Mouse (Mus musculus): ENCODE measurements around the gene Jtb.
A peak's percentile ranks its signal among the peaks of the same experiment; 100 is the strongest.

The Jtb gene

GRCm38 (mm10) chr3:90231507-90232333, at the start of gene Jtb:
TSS of gene Jtb (plus strand) at chr3:90231597.
- peak; percentile 94 for DNase-seq (ENCODE audit: extremely low read depth, low read depth)

GRCm38 (mm10) chr3:90183581-90183980, 47.8 kb upstream of the Jtb start:
- DNase-seq (ENCODE audit: extremely low read depth, low read depth) = no peak

GRCm38 (mm10) chr3:90190859-90191510, 40.4 kb upstream of the Jtb start:
- DNase-seq (ENCODE audit: extremely low read depth, low read depth) = no peak

GRCm38 (mm10) chr3:90194759-90195158, 36.6 kb upstream of the Jtb start:
- no peak for DNase-seq (ENCODE audit: extremely low read depth, low read depth)

GRCm38 (mm10) chr3:90195644-90196043, 35.8 kb upstream of the Jtb start:
- DNase-seq (ENCODE audit: extremely low read depth, low read depth) = no peak

- DNase-seq (ENCODE audit: extremely low read depth, low read depth) = no peak
Observed at GRCm38 (mm10) chr3:90197548-90197947, 33.8 kb upstream of the Jtb start.

- no peak for DNase-seq (ENCODE audit: extremely low read depth, low read depth)
Observed at GRCm38 (mm10) chr3:90202884-90203283, 28.5 kb upstream of the Jtb start.

GRCm38 (mm10) chr3:90203619-90204018, 27.8 kb upstream of the Jtb start:
- no peak for DNase-seq (ENCODE audit: extremely low read depth, low read depth)

- DNase-seq (ENCODE audit: extremely low read depth, low read depth) = no peak
Observed at GRCm38 (mm10) chr3:90204582-90204981, 26.8 kb upstream of the Jtb start.

GRCm38 (mm10) chr3:90208662-90209061, 22.7 kb upstream of the Jtb start:
- no peak for DNase-seq (ENCODE audit: extremely low read depth, low read depth)

GRCm38 (mm10) chr3:90209908-90210566, 21.4 kb upstream of the Jtb start:
- no peak for DNase-seq (ENCODE audit: extremely low read depth, low read depth)

- DNase-seq (ENCODE audit: extremely low read depth, low read depth) = no peak
Observed at GRCm38 (mm10) chr3:90211475-90212398, 19.7 kb upstream of the Jtb start.

- DNase-seq (ENCODE audit: extremely low read depth, low read depth) = no peak
Observed at GRCm38 (mm10) chr3:90212723-90213122, 18.7 kb upstream of the Jtb start.

GRCm38 (mm10) chr3:90213377-90213866, 18.0 kb upstream of the Jtb start, which contains the start of the genes Rps27 and Rab13:
TSS of gene Rps27 (minus strand) at chr3:90213651.
TSS of gene Rab13 (plus strand) at chr3:90213695.
- peak; percentile 98 for DNase-seq (ENCODE audit: extremely low read depth, low read depth)

- no peak for DNase-seq (ENCODE audit: extremely low read depth, low read depth)
Observed at GRCm38 (mm10) chr3:90213956-90214684, 17.3 kb upstream of the Jtb start.

- peak; percentile 61 for DNase-seq (ENCODE audit: extremely low read depth, low read depth)
Observed at GRCm38 (mm10) chr3:90215825-90216380, 15.5 kb upstream of the Jtb start.

- peak; percentile 60 for DNase-seq (ENCODE audit: extremely low read depth, low read depth)
Observed at GRCm38 (mm10) chr3:90220088-90220487, 11.3 kb upstream of the Jtb start.

- no peak for DNase-seq (ENCODE audit: extremely low read depth, low read depth)
Observed at GRCm38 (mm10) chr3:90220531-90220951, 10.9 kb upstream of the Jtb start.

GRCm38 (mm10) chr3:90221123-90221522, 10.3 kb upstream of the Jtb start:
- no peak for DNase-seq (ENCODE audit: extremely low read depth, low read depth)

GRCm38 (mm10) chr3:90222455-90222854, 8.9 kb upstream of the Jtb start:
- DNase-seq (ENCODE audit: extremely low read depth, low read depth) = no peak

Measured in MEL-GATA-1-ER (cell line).